Comparison of ENCODE assay signal across 10 mouse cellular contexts in the genomic region with DNA sequence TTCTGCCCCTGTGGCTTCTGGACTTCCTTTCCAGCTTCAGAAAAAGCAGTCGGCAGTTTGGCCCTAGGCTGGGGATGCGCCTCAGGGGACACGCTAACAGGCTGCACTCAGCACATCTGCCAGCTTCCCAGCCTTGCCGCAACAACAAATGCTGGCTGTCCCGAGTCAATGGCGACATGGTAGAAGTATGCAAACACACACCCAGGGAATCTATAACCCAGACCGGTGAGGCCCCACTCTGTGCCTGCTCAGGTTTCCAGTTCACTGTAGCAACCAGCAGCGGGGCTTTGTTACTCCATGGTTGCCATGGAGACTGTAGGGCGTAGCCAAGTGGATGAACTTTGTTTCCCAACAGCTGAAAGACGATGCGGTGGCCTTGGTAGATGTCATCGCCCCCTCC. TPM values are rescaled to one million over a fixed set of nuclear protein-coding genes. Genes with fewer than 3 reads are reported as not detected.
A peak's percentile ranks its signal among the peaks of the same experiment; 100 is the strongest.
DNase-seq lines count a peak whose midpoint lies in the region; ATAC-seq and TF ChIP-seq lines count a peak whose summit lies in the region.
"Had no signal": no experiment of that assay in that cellular context is flagged by ENCODE, and none has a peak within 500 bp of the region (broad histone marks: within the 10 kb centered on the region; RNA-seq: fewer than 3 reads in every experiment).

No protein-coding gene starts in this region.

- H3K4me3 ChIP-seq in kidney, embryonic 14.5 days (ENCODE audit: low read length): no peak overlapping the region
- H3K4me3 ChIP-seq in embryonic facial prominence, embryonic 13.5 days: no peak overlapping the region
- no peak overlapping the region for H3K4me3 ChIP-seq in hindbrain, embryonic 11.5 days (ENCODE audit: low read depth, low read length)
- H3K4me3 ChIP-seq in liver, postnatal 0 days (ENCODE audit: low read depth, low read length): no peak overlapping the region
- H3K4me3 ChIP-seq in stomach, embryonic 14.5 days (ENCODE audit: low read depth, low read length): no peak overlapping the region
- H3K4me3 ChIP-seq: heart, embryonic 13.5 days had no signal

- DNase-seq in kidney, adult 11 months: no peak
- DNase-seq in hindbrain, embryonic 11.5 days (ENCODE audit: low spot score): peak; percentile 76
- peak; percentile 60 for DNase-seq in liver, postnatal 0 days
- DNase-seq in cerebellum, adult 18-20 months: no peak
- no peak for DNase-seq in left cerebral cortex, adult 18-20 months (ENCODE audit: low spot score in 2 of 2)

- no peak overlapping the region for H3K9ac ChIP-seq in kidney, embryonic 14.5 days (ENCODE audit: low read depth, low read length)
- no peak overlapping the region; the same call in 1 of the 2 replicates for H3K9ac ChIP-seq in embryonic facial prominence, embryonic 13.5 days
- H3K9ac ChIP-seq in hindbrain, embryonic 11.5 days (ENCODE audit: low read depth, low read length): no peak overlapping the region
- no peak overlapping the region for H3K9ac ChIP-seq in liver, postnatal 0 days (replicated peaks)
- H3K9ac ChIP-seq in stomach, embryonic 14.5 days (replicated peaks; ENCODE audit: low read depth, low read length): no peak overlapping the region
- H3K9ac ChIP-seq: heart, embryonic 13.5 days had no signal

- no peak for TF ChIP-seq EP300 in liver, postnatal 0 days (IDR thresholded peaks at IDR 0.05; ENCODE audit: low read depth)

- H3K27ac ChIP-seq in kidney, embryonic 14.5 days (ENCODE audit: low read depth, low read length): peak overlapping the region; percentile 52; the same call in 1 of the 2 replicates
- peak overlapping the region; percentile 68 for H3K27ac ChIP-seq in embryonic facial prominence, embryonic 13.5 days
- peak overlapping the region; percentile 39; the same call in 1 of the 2 replicates for H3K27ac ChIP-seq in hindbrain, embryonic 11.5 days (ENCODE audit: low read depth, low read length)
- 0 out of 2 replicates have a peak overlapping the region, but pooled peaks have one; percentile 29 for H3K27ac ChIP-seq in liver, postnatal 0 days (ENCODE audit: low read depth)
- H3K27ac ChIP-seq in stomach, embryonic 14.5 days (ENCODE audit: low read length): peak overlapping the region; percentile 39; the same call in 1 of the 2 replicates
- H3K27ac ChIP-seq: heart, embryonic 13.5 days had no signal

- peak overlapping the region; percentile 11; the same call in 1 of the 2 replicates for H3K4me2 ChIP-seq in kidney, embryonic 14.5 days (replicated peaks; ENCODE audit: low read depth, low read length)
- H3K4me2 ChIP-seq in embryonic facial prominence, embryonic 13.5 days: peak overlapping the region; percentile 37
- H3K4me2 ChIP-seq in hindbrain, embryonic 11.5 days (replicated peaks; ENCODE audit: low read depth, low read length): no peak overlapping the region
- H3K4me2 ChIP-seq in liver, postnatal 0 days (ENCODE audit: low read depth, low read length): no peak overlapping the region
- H3K4me2 ChIP-seq in stomach, embryonic 14.5 days (replicated peaks; ENCODE audit: low read depth, low read length): no peak overlapping the region
- H3K4me2 ChIP-seq: heart, embryonic 13.5 days had no signal

- peaks cover 15% of the 10 kb centered on the region for H3K4me1 ChIP-seq in kidney, embryonic 14.5 days (ENCODE audit: control insufficient read depth, insufficient read depth, low read length)
- H3K4me1 ChIP-seq in embryonic facial prominence, embryonic 13.5 days: peaks cover 22% of the 10 kb centered on the region
- peaks cover 12% of the 10 kb centered on the region; the same call in 1 of the 2 replicates for H3K4me1 ChIP-seq in hindbrain, embryonic 11.5 days (replicated peaks; ENCODE audit: control insufficient read depth, insufficient read depth, low read length)
- no peaks in the 10 kb centered on the region; the same call in 1 of the 2 replicates for H3K4me1 ChIP-seq in liver, postnatal 0 days (ENCODE audit: insufficient read depth)
- peaks cover 25% of the 10 kb centered on the region; the same call in 1 of the 2 replicates for H3K4me1 ChIP-seq in stomach, embryonic 14.5 days (ENCODE audit: control insufficient read depth, insufficient read depth, low read length)

- TF ChIP-seq CTCF in liver, postnatal 0 days (IDR thresholded peaks at IDR 0.05; ENCODE audit: low read depth): no peak

- H3K9me3 ChIP-seq in kidney, embryonic 14.5 days (ENCODE audit: control insufficient read depth, low read length): no peaks in the 10 kb centered on the region
- H3K9me3 ChIP-seq in embryonic facial prominence, embryonic 13.5 days: no peaks in the 10 kb centered on the region
- H3K9me3 ChIP-seq in hindbrain, embryonic 11.5 days (ENCODE audit: control insufficient read depth, low read length): no peaks in the 10 kb centered on the region
- H3K9me3 ChIP-seq in liver, postnatal 0 days (ENCODE audit: low read length): no peaks in the 10 kb centered on the region
- no peaks in the 10 kb centered on the region for H3K9me3 ChIP-seq in stomach, embryonic 14.5 days (ENCODE audit: control insufficient read depth, low read depth, low read length)
- H3K9me3 ChIP-seq: G1E; heart, embryonic 13.5 days had no signal

- H3K27me3 ChIP-seq in kidney, embryonic 14.5 days (ENCODE audit: control insufficient read depth, insufficient read depth, low read length): no peaks in the 10 kb centered on the region
- no peaks in the 10 kb centered on the region for H3K27me3 ChIP-seq in embryonic facial prominence, embryonic 13.5 days
- H3K27me3 ChIP-seq in hindbrain, embryonic 11.5 days (ENCODE audit: control insufficient read depth, insufficient read depth, low read length): no peaks in the 10 kb centered on the region
- no peaks in the 10 kb centered on the region for H3K27me3 ChIP-seq in liver, postnatal 0 days (ENCODE audit: insufficient read depth, low read length)
- no peaks in the 10 kb centered on the region for H3K27me3 ChIP-seq in stomach, embryonic 14.5 days (ENCODE audit: control insufficient read depth, insufficient read depth, low read length)

- ATAC-seq in kidney, embryonic 14.5 days (ENCODE audit: low FRiP score, low TSS enrichment): peak; percentile 89
- ATAC-seq in embryonic facial prominence, embryonic 13.5 days (ENCODE audit: insufficient number of reproducible peaks, insufficient read depth, low FRiP score, low TSS enrichment, low read depth): peak; percentile 74
- ATAC-seq in hindbrain, embryonic 11.5 days (ENCODE audit: low FRiP score): peak; percentile 79
- peak; percentile 92 for ATAC-seq in liver, postnatal 0 days
- no peak; the same call in 1 of the 2 replicates for ATAC-seq in stomach, embryonic 14.5 days (ENCODE audit: insufficient number of reproducible peaks, insufficient read depth, low FRiP score, low read depth)

- H3K36me3 ChIP-seq in kidney, embryonic 14.5 days (ENCODE audit: control insufficient read depth, insufficient read depth, low read length): no peaks in the 10 kb centered on the region; the same call in 1 of the 2 replicates
- peaks cover 14% of the 10 kb centered on the region for H3K36me3 ChIP-seq in embryonic facial prominence, embryonic 13.5 days
- H3K36me3 ChIP-seq in hindbrain, embryonic 11.5 days (ENCODE audit: control insufficient read depth, insufficient read depth, low read length): no peaks in the 10 kb centered on the region
- H3K36me3 ChIP-seq in liver, postnatal 0 days (replicated peaks; ENCODE audit: insufficient read depth, low read length): 0 out of 2 replicates have a peak, but pooled peaks cover 2% of the 10 kb centered on the region
- H3K36me3 ChIP-seq in stomach, embryonic 14.5 days (ENCODE audit: control insufficient read depth, insufficient read depth, low read length): no peaks in the 10 kb centered on the region

- WGBS in kidney, embryonic 14.5 days: 11% methylated on average over 12 of the region's 12 CpGs
- 5% methylated on average over 12 of the region's 12 CpGs for WGBS in embryonic facial prominence, embryonic 13.5 days
- 6% methylated on average over 12 of the region's 12 CpGs for WGBS in hindbrain, embryonic 11.5 days
- WGBS in liver, postnatal 0 days (ENCODE audit: insufficient replicate concordance): 37% methylated on average over 12 of the region's 12 CpGs
- 27% methylated on average over 12 of the region's 12 CpGs for WGBS in stomach, embryonic 14.5 days

RNA-seq across cellular contexts. Expression of gene Acox3, which starts 26.5 kb away (rescaled TPM):
- polyA plus RNA-seq in kidney, embryonic 14.5 days (2014; fragmentation: Nextera tagmentation; extraction: Ambion mirVana): 8.3 and 13.1 TPM in 2 replicates
- polyA plus RNA-seq in embryonic facial prominence, embryonic 13.5 days (2015; fragmentation: Nextera tagmentation; extraction: Ambion mirVana): 12.6 and 13.3 TPM in 2 replicates
- 14.7 and 15.1 TPM in 2 replicates for polyA plus RNA-seq in hindbrain, embryonic 11.5 days (2014; fragmentation: Nextera tagmentation; extraction: Ambion mirVana)
- 4.0 and 4.3 TPM in 2 replicates for polyA plus RNA-seq in liver, postnatal 0 days (2015; fragmentation: Nextera tagmentation; extraction: Ambion mirVana)
- 13.9 and 18.3 TPM in 2 replicates for polyA plus RNA-seq in stomach, embryonic 14.5 days (2014; fragmentation: Nextera tagmentation; extraction: Ambion mirVana)
- 10 to 100 TPM; 30.1 to 33.1 TPM for total RNA-seq in left cerebral cortex, adult 18-20 months (2021)

RNA-seq across cellular contexts. Expression of gene Trmt44, which starts 34.5 kb away (rescaled TPM):
- 7.9 and 10.2 TPM in 2 replicates for polyA plus RNA-seq in kidney, embryonic 14.5 days (2014; fragmentation: Nextera tagmentation; extraction: Ambion mirVana)
- 8.1 and 9.2 TPM in 2 replicates for polyA plus RNA-seq in embryonic facial prominence, embryonic 13.5 days (2015; fragmentation: Nextera tagmentation; extraction: Ambion mirVana)
- polyA plus RNA-seq in hindbrain, embryonic 11.5 days (2014; fragmentation: Nextera tagmentation; extraction: Ambion mirVana): 7.8 and 9.3 TPM in 2 replicates
- polyA plus RNA-seq in liver, postnatal 0 days (2015; fragmentation: Nextera tagmentation; extraction: Ambion mirVana): 1.5 and 1.7 TPM in 2 replicates
- polyA plus RNA-seq in stomach, embryonic 14.5 days (2014; fragmentation: Nextera tagmentation; extraction: Ambion mirVana): 8.7 and 8.9 TPM in 2 replicates
- 1 to 10 TPM; 9.0 to 9.7 TPM for total RNA-seq in left cerebral cortex, adult 18-20 months (2021)

Comparison
In these comparisons a context has a peak if more than half of its experiments do, and no peak if none do; other contexts are left out.
1. H3K4me2 ChIP-seq: peak in kidney, embryonic 14.5 days (single experiment) and embryonic facial prominence, embryonic 13.5 days (single experiment); none in hindbrain, embryonic 11.5 days (single experiment), liver, postnatal 0 days (single experiment) and stomach, embryonic 14.5 days (single experiment).
2. DNase-seq: peak in hindbrain, embryonic 11.5 days (single experiment) and liver, postnatal 0 days (single experiment); none in kidney, adult 11 months (single experiment), cerebellum, adult 18-20 months (0 of 2) and left cerebral cortex, adult 18-20 months (0 of 2).
3. Peak in every context shown above with its lines, with median percentiles within 50 percentile points of each other: H3K27ac ChIP-seq.